Mouse (Mus musculus) cerebellum, adult 8-10 months (tissue): ENCODE measurements around the gene Exoc4.

Experiments used
- DNase-seq: peaks from one replicate; pipeline ENCODE4 v3.0.0; 2022

Gene Exoc4

GRCm38 (mm10) chr6:33248894-33249758 is at the start of gene Exoc4:
TSS of gene Exoc4 (plus strand) at chr6:33249085.
- DNase-seq, result peak; percentile 93

GRCm38 (mm10) chr6:33218780-33219179 is 30.1 kb upstream of the Exoc4 start:
- DNase-seq, result no peak

GRCm38 (mm10) chr6:33226700-33227099 is 22.2 kb upstream of the Exoc4 start:
- no peak for DNase-seq

GRCm38 (mm10) chr6:33227371-33227770 is 21.5 kb upstream of the Exoc4 start:
- DNase-seq, result no peak

GRCm38 (mm10) chr6:33241250-33241649 is 7.6 kb upstream of the Exoc4 start:
- DNase-seq, result no peak

- no peak for DNase-seq
These were observed 4.3 kb upstream of the Exoc4 start for GRCm38 (mm10) chr6:33244546-33244945.

GRCm38 (mm10) chr6:33247146-33247545 is 1.7 kb upstream of the Exoc4 start:
- no peak for DNase-seq

GRCm38 (mm10) chr6:33247576-33248355 is 1.1 kb upstream of the Exoc4 start:
- no peak for DNase-seq

- DNase-seq, result no peak
These were observed 7.8 kb downstream of the Exoc4 start for GRCm38 (mm10) chr6:33256638-33257037.

GRCm38 (mm10) chr6:33257076-33257789 is 8.3 kb downstream of the Exoc4 start:
- no peak for DNase-seq

GRCm38 (mm10) chr6:33259926-33260325 is 11.0 kb downstream of the Exoc4 start:
- DNase-seq, result no peak

GRCm38 (mm10) chr6:33261606-33262005 is 12.7 kb downstream of the Exoc4 start:
- no peak for DNase-seq

GRCm38 (mm10) chr6:33263950-33264349 is 15.1 kb downstream of the Exoc4 start:
- no peak for DNase-seq

- DNase-seq, result no peak
These were observed 15.5 kb downstream of the Exoc4 start for GRCm38 (mm10) chr6:33264388-33264787.

- DNase-seq, result no peak
These were observed 18.7 kb downstream of the Exoc4 start for GRCm38 (mm10) chr6:33267571-33267970.

- DNase-seq, result no peak
These were observed 34.6 kb downstream of the Exoc4 start for GRCm38 (mm10) chr6:33283523-33283922.

- DNase-seq, result no peak
These were observed 35.1 kb downstream of the Exoc4 start for GRCm38 (mm10) chr6:33283936-33284335.

GRCm38 (mm10) chr6:33286376-33286775 is 37.5 kb downstream of the Exoc4 start:
- no peak for DNase-seq

- peak; percentile 27 for DNase-seq
These were observed 45.7 kb downstream of the Exoc4 start for GRCm38 (mm10) chr6:33294626-33295025.

- no peak for DNase-seq
These were observed 48.7 kb downstream of the Exoc4 start for GRCm38 (mm10) chr6:33297566-33297965.

GRCm38 (mm10) chr6:33298768-33299167 is 49.9 kb downstream of the Exoc4 start:
- DNase-seq, result no peak

- no peak for DNase-seq
These were observed 57.1 kb downstream of the Exoc4 start for GRCm38 (mm10) chr6:33305996-33306395.

- peak; percentile 10 for DNase-seq
These were observed 59.8 kb downstream of the Exoc4 start for GRCm38 (mm10) chr6:33308646-33309045.
